17 mouse cellular contexts compared by ENCODE assay signal in the genomic region with DNA sequence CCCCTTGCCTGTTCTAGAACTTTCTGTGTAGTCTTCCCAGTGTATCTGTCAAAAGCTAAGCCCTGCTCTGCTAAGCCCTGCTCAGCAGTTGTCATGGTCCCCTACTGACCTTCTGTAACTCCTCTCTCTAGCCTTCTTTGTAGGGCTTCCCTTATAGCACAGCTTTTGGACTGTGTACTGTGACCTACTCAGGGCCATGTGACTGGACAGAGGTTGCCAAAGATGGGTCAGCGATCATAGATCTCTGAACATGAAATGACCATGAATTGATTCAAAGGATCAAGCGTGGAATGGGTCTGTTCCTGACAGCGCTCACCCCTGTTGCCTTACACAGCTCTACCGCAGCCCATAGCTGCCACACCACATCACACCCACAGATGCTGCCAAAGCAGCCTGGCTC.
"Had no signal": no experiment of that assay in that cellular context is flagged by ENCODE, and none has a peak within 500 bp of the region (broad histone marks: within the 10 kb centered on the region; RNA-seq: fewer than 3 reads in every experiment).

No protein-coding gene starts in this region.

- H3K4me2 ChIP-seq: lung, embryonic 15.5 days; midbrain, embryonic 11.5 days; midbrain, embryonic 13.5 days; midbrain, embryonic 15.5 days; neural tube, embryonic 12.5 days; stomach, embryonic 15.5 days had no signal

- H3K9ac ChIP-seq: lung, embryonic 15.5 days; midbrain, embryonic 13.5 days; midbrain, embryonic 15.5 days; neural tube, embryonic 12.5 days; stomach, embryonic 15.5 days had no signal

- H3K9me3 ChIP-seq: lung, embryonic 15.5 days; midbrain, embryonic 13.5 days; midbrain, embryonic 15.5 days; neural tube, embryonic 12.5 days; stomach, embryonic 15.5 days had no signal

- H3K27me3 ChIP-seq: lung, embryonic 15.5 days; megakaryocyte, embryonic 14.5 days; midbrain, embryonic 13.5 days; midbrain, embryonic 15.5 days; neural tube, embryonic 12.5 days; stomach, embryonic 15.5 days had no signal

- H3K4me3 ChIP-seq: lung, embryonic 15.5 days; megakaryocyte, embryonic 14.5 days; midbrain, embryonic 13.5 days; midbrain, embryonic 15.5 days; neural tube, embryonic 12.5 days; stomach, embryonic 15.5 days had no signal

- H3K36me3 ChIP-seq: lung, embryonic 15.5 days; midbrain, embryonic 13.5 days; midbrain, embryonic 15.5 days; neural tube, embryonic 12.5 days; stomach, embryonic 15.5 days had no signal

- DNase-seq: lung, adult 2 months; lung, postnatal 14 days; lung, postnatal 36 days; right cerebral cortex, postnatal 14 days; thymus, adult 2 months; thymus, postnatal 25 days; thymus, postnatal 4 days had no signal

- ATAC-seq: lung, postnatal 0 days; midbrain, embryonic 13.5 days; midbrain, embryonic 15.5 days had no signal

- H3K27ac ChIP-seq: lung, embryonic 15.5 days; macrophage; midbrain, embryonic 13.5 days; midbrain, embryonic 15.5 days; neural tube, embryonic 12.5 days; stomach, embryonic 15.5 days; stomach, postnatal 0 days had no signal

- H3K4me1 ChIP-seq: megakaryocyte, embryonic 14.5 days; stomach, embryonic 15.5 days had no signal
